Mouse (Mus musculus): ENCODE results near the gene Trio.

- no peak for TF ChIP-seq CTCF (IDR thresholded peaks at IDR 0.05; ENCODE audit: extremely low read depth, insufficient read depth, insufficient read length, insufficient replicate concordance)
- no peak for TF ChIP-seq POLR2A (IDR thresholded peaks at IDR 0.05; ENCODE audit: low read depth, low read length)
These were observed 214.7 kb downstream of the Trio start for GRCm38 (mm10) chr15:27810793-27811488.
